Mouse (Mus musculus): Measurements from ENCODE around the gene Col28a1. TPM values are rescaled to one million over a fixed set of nuclear protein-coding genes. Genes with fewer than 3 reads are reported as not detected.
A peak's percentile ranks its signal among the peaks of the same experiment; 100 is the strongest.

Gene Col28a1
- 0.41 and 0.58 TPM in 2 replicates for polyA plus RNA-seq (2016; fragmentation: Nextera tagmentation; extraction: Ambion mirVana)

- H3K9me3 ChIP-seq: peaks cover 6% of the 10 kb centered on the region
- no peaks in the 10 kb centered on the region for H3K36me3 ChIP-seq
- no peak within 1 kb of the TSS for H3K4me2 ChIP-seq (replicated peaks)
- no peak within 1 kb of the TSS for H3K9ac ChIP-seq
- no peak within 1 kb of the TSS for H3K27ac ChIP-seq
- H3K27me3 ChIP-seq: no peaks in the 10 kb centered on the region
- H3K4me3 ChIP-seq: no peak within 1 kb of the TSS
- no peaks in the 10 kb centered on the region for H3K4me1 ChIP-seq
- ATAC-seq (ENCODE audit: insufficient number of reproducible peaks, insufficient read depth, low FRiP score, low TSS enrichment): no peak
Observed at GRCm38 (mm10) chr6:8192517-8192916, at the start of gene Col28a1. Gene Col28a1, minus strand, starts transcription at chr6:8192617.

GRCm38 (mm10) chr6:8228596-8228995, 36.2 kb upstream of the Col28a1 start:
- 88% methylated on average over 3 of the region's 3 CpGs for WGBS
- H3K27ac ChIP-seq: no peak overlapping the region
- no peak overlapping the region for H3K9ac ChIP-seq
- no peaks in the 10 kb centered on the region for H3K9me3 ChIP-seq
- no peak overlapping the region for H3K4me3 ChIP-seq
- no peaks in the 10 kb centered on the region for H3K4me1 ChIP-seq
- H3K4me2 ChIP-seq (replicated peaks): no peak overlapping the region
- no peak for ATAC-seq (ENCODE audit: insufficient number of reproducible peaks, insufficient read depth, low FRiP score, low TSS enrichment)
- no peaks in the 10 kb centered on the region for H3K27me3 ChIP-seq
- peaks cover 23% of the 10 kb centered on the region for H3K36me3 ChIP-seq

GRCm38 (mm10) chr6:8227035-8227434, 34.6 kb upstream of the Col28a1 start:
- Histone ChIP-seq H3K36me3 (peaks cover 18% of the 10 kb centered on the region), H3K27ac (no peak overlapping the region), H3K4me3 (no peak overlapping the region), H3K4me1 (no peaks in the 10 kb centered on the region), H3K4me2 (replicated peaks) (no peak overlapping the region), H3K27me3 (no peaks in the 10 kb centered on the region), H3K9me3 (no peaks in the 10 kb centered on the region), H3K9ac (no peak overlapping the region)
- ATAC-seq (ENCODE audit: insufficient number of reproducible peaks, insufficient read depth, low FRiP score, low TSS enrichment): no peak
- 83% methylated on average over 3 of the region's 3 CpGs for WGBS

GRCm38 (mm10) chr6:8210661-8211060, 18.2 kb upstream of the Col28a1 start:
- 93% methylated on average over 3 of the region's 3 CpGs for WGBS
- Histone ChIP-seq H3K4me2 (replicated peaks) (peak overlapping the region; percentile 48; the same call in 1 of the 2 replicates), H3K9ac (no peak overlapping the region), H3K27me3 (no peaks in the 10 kb centered on the region), H3K36me3 (peaks cover 11% of the 10 kb centered on the region), H3K4me3 (peak overlapping the region; percentile 83; the same call in 1 of the 2 replicates), H3K4me1 (peaks cover 9% of the 10 kb centered on the region), H3K9me3 (no peaks in the 10 kb centered on the region), H3K27ac (no peak overlapping the region)
- no peak for ATAC-seq (ENCODE audit: insufficient number of reproducible peaks, insufficient read depth, low FRiP score, low TSS enrichment)

- no peak for ATAC-seq (ENCODE audit: insufficient number of reproducible peaks, insufficient read depth, low FRiP score, low TSS enrichment)
Observed at GRCm38 (mm10) chr6:8209866-8210186, 17.4 kb upstream of the Col28a1 start.

GRCm38 (mm10) chr6:8209047-8209865, 16.8 kb upstream of the Col28a1 start, which contains the start of gene Mios:
Gene Mios, plus strand, starts transcription at chr6:8209222.
- H3K27ac ChIP-seq: peak within 1 kb of the TSS; percentile 91
- under 1% methylated on average over 89 of the region's 90 CpGs for WGBS
- H3K9me3 ChIP-seq: no peaks in the 10 kb centered on the region

More at GRCm38 (mm10) chr6:8209866-8210186, 17.4 kb upstream of the Col28a1 start:
- H3K9me3 ChIP-seq: no peaks in the 10 kb centered on the region
- peaks cover 2% of the 10 kb centered on the region; the same call in 1 of the 2 replicates for H3K36me3 ChIP-seq
- peaks cover 9% of the 10 kb centered on the region for H3K4me1 ChIP-seq
- H3K9ac ChIP-seq: peak overlapping the region; percentile 79
- WGBS: 12% methylated on average over 10 of the region's 10 CpGs
- no peaks in the 10 kb centered on the region for H3K27me3 ChIP-seq
- H3K4me3 ChIP-seq: peak overlapping the region; percentile 83
- H3K4me2 ChIP-seq (replicated peaks): peak overlapping the region; percentile 48
- peak overlapping the region; percentile 91 for H3K27ac ChIP-seq

GRCm38 (mm10) chr6:8189917-8190316, 2.5 kb downstream of the Col28a1 start:
- no peak for ATAC-seq (ENCODE audit: insufficient number of reproducible peaks, insufficient read depth, low FRiP score, low TSS enrichment)
- H3K4me3 ChIP-seq: no peak overlapping the region
- no peaks in the 10 kb centered on the region for H3K36me3 ChIP-seq
- no peaks in the 10 kb centered on the region for H3K9me3 ChIP-seq
- no peak overlapping the region for H3K9ac ChIP-seq
- H3K27me3 ChIP-seq: no peaks in the 10 kb centered on the region
- no peak overlapping the region for H3K4me2 ChIP-seq (replicated peaks)
- 76% methylated on average over 3 of the region's 3 CpGs for WGBS
- no peaks in the 10 kb centered on the region for H3K4me1 ChIP-seq
- no peak overlapping the region for H3K27ac ChIP-seq

More at GRCm38 (mm10) chr6:8209047-8209865, 16.8 kb upstream of the Col28a1 start, which contains the start of gene Mios:
- H3K36me3 ChIP-seq: no peaks in the 10 kb centered on the region
- H3K4me2 ChIP-seq (replicated peaks): peak within 1 kb of the TSS; percentile 48
- no peaks in the 10 kb centered on the region for H3K27me3 ChIP-seq
- peak within 1 kb of the TSS; percentile 79 for H3K9ac ChIP-seq
- peak; percentile 97 for ATAC-seq (ENCODE audit: insufficient number of reproducible peaks, insufficient read depth, low FRiP score, low TSS enrichment)
- peak within 1 kb of the TSS; percentile 83 for H3K4me3 ChIP-seq
- H3K4me1 ChIP-seq: peaks cover 9% of the 10 kb centered on the region

- Histone ChIP-seq H3K4me1 (no peaks in the 10 kb centered on the region), H3K4me3 (no peak overlapping the region), H3K27ac (no peak overlapping the region), H3K9ac (no peak overlapping the region), H3K9me3 (no peaks in the 10 kb centered on the region), H3K36me3 (no peaks in the 10 kb centered on the region), H3K27me3 (no peaks in the 10 kb centered on the region), H3K4me2 (replicated peaks) (no peak overlapping the region)
- no peak for ATAC-seq (ENCODE audit: insufficient number of reproducible peaks, insufficient read depth, low FRiP score, low TSS enrichment)
- WGBS: 92% methylated on average over 3 of the region's 3 CpGs
Observed at GRCm38 (mm10) chr6:8188599-8189233, 3.7 kb downstream of the Col28a1 start.

GRCm38 (mm10) chr6:8178397-8178941, 13.9 kb downstream of the Col28a1 start:
- ATAC-seq (ENCODE audit: insufficient number of reproducible peaks, insufficient read depth, low FRiP score, low TSS enrichment): no peak
- no peak overlapping the region for H3K4me3 ChIP-seq
- no peak overlapping the region for H3K27ac ChIP-seq
- H3K4me2 ChIP-seq (replicated peaks): peak overlapping the region; percentile 19; the same call in 1 of the 2 replicates
- 24% methylated on average over 10 of the region's 10 CpGs for WGBS
- no peaks in the 10 kb centered on the region for H3K9me3 ChIP-seq
- H3K4me1 ChIP-seq: 0 out of 2 replicates have a peak, but pooled peaks cover 7% of the 10 kb centered on the region
- H3K27me3 ChIP-seq: no peaks in the 10 kb centered on the region
- H3K36me3 ChIP-seq: no peaks in the 10 kb centered on the region
- no peak overlapping the region for H3K9ac ChIP-seq

- H3K27me3 ChIP-seq: no peaks in the 10 kb centered on the region
- 83% methylated on average over 2 of the region's 2 CpGs for WGBS
- no peak overlapping the region for H3K4me3 ChIP-seq
- no peak overlapping the region for H3K27ac ChIP-seq
- H3K4me1 ChIP-seq: 0 out of 2 replicates have a peak, but pooled peaks cover 7% of the 10 kb centered on the region
- no peak for ATAC-seq (ENCODE audit: insufficient number of reproducible peaks, insufficient read depth, low FRiP score, low TSS enrichment)
- no peaks in the 10 kb centered on the region for H3K36me3 ChIP-seq
- no peak overlapping the region for H3K9ac ChIP-seq
- H3K4me2 ChIP-seq (replicated peaks): no peak overlapping the region
- H3K9me3 ChIP-seq: no peaks in the 10 kb centered on the region
Observed at GRCm38 (mm10) chr6:8176116-8176515, 16.3 kb downstream of the Col28a1 start.

- 93% methylated on average over 7 of the region's 7 CpGs for WGBS
- Histone ChIP-seq H3K27ac (no peak overlapping the region), H3K9ac (no peak overlapping the region), H3K4me3 (no peak overlapping the region), H3K4me1 (0 out of 2 replicates have a peak, but pooled peaks cover 7% of the 10 kb centered on the region), H3K4me2 (replicated peaks) (no peak overlapping the region), H3K27me3 (no peaks in the 10 kb centered on the region), H3K9me3 (no peaks in the 10 kb centered on the region), H3K36me3 (no peaks in the 10 kb centered on the region)
- ATAC-seq (ENCODE audit: insufficient number of reproducible peaks, insufficient read depth, low FRiP score, low TSS enrichment): no peak
Observed at GRCm38 (mm10) chr6:8175346-8175745, 17.1 kb downstream of the Col28a1 start.
